Mouse (Mus musculus) retina, postnatal 1 day (tissue): Measurements from ENCODE around the gene Pdcd11.

Source experiments
- DNase-seq: peaks from one replicate; pipeline ENCODE4 v3.0.0-alpha.2; 2012

Gene Pdcd11

DNA sequence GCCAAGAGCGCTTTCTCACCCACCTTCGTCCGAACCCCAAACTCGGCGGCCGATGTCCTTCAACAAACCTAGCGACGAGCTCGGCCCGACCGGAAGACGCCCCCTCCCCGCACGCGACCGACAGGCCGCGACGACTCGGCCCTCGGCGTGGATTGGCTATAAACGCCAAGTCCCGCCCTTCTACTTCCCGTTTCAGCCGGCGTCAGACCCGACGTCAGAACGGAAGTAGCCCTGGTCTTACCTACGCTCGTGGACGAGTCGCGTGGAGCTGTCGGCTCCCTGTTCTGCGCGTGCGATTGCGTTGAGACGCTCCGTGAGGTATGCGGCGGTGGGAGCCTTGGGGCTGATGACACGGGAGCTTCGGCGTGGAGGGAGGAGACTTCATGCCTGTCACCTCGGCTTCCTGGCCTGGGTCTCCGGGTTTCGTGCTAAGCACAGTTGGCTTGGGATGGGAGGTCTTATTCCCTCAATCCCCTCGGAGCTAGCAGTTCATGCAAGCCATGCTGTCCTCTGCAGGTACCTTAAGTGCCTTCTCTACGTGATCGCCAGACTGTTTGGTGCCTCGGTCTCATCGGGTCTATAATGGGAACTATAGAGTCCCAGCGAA lies at the start of gene Pdcd11, which contains the start of gene Usmg5:
Pdcd11 (plus strand) TSS at position 219 of the 607 bp plus-strand sequence.
Usmg5 (minus strand) TSS at position 98 of the 607 bp plus-strand sequence.
- peak; percentile 98 for DNase-seq

DNA sequence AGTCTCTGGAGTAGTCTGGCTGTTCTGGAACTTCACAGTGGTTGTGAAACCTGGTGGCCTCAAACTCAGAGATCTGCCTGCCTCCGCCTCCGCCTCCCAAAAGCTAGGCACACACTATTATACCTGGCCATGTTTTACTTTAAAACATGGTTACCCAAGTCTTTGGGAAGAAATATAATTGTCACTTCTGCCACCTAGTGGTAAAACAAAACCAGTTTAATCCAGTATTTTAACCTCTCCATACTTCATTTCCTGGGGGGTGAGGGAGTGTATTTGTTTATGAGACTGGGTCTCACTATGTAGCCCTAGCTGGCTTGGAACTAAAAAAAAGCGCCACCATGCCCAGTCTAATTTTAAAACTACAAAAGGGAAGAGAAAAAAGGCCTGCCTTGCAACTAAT lies 47.0 kb upstream of the Pdcd11 start:
- peak; percentile 42 for DNase-seq

DNA sequence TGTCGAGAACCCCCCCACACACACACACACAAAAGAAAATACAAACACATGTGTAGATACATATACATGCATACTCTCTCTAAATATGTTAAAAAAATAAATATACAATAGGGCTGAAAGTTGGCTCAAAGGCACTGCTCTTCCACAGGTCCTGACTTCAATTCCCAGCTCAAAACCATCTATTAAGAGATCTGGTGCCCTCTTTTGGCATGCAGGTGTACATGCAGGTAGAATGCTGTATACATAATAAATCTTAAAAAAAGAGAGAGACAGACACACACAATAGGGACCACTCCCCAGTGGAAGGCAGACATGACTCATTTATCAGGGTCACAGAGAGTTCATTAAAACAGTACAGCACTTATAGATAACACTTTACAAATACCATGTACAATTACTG lies 44.2 kb upstream of the Pdcd11 start:
- peak; percentile 9 for DNase-seq

DNA sequence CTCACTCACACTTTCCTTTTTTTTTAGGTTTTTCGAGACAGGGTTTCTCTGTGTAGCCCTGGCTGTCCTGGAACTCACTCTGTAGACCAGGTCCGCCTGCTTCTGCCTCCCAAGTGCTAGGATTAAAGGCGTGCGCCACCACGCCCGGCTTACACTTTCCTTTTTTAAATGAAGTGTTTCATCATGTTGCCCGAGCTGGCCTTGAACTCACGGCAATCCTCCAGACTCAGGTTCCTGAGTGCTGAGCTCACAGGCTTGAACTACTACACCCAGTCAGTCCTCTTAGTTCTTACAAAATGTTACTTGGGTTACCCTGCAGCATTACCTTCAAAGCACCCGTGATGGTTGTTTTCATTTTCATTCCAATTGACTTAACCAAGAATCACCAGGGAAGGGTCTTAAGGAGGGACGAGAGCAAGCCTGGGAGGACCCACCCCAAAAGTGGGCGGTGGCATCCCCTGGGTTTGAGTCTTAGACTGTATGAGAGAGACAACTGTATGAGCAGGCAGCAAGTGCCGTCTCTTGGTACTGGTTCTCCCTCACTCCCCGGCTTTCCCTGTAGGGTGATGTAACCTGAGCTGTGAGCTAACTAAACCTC lies 43.2 kb upstream of the Pdcd11 start:
- no peak for DNase-seq

DNA sequence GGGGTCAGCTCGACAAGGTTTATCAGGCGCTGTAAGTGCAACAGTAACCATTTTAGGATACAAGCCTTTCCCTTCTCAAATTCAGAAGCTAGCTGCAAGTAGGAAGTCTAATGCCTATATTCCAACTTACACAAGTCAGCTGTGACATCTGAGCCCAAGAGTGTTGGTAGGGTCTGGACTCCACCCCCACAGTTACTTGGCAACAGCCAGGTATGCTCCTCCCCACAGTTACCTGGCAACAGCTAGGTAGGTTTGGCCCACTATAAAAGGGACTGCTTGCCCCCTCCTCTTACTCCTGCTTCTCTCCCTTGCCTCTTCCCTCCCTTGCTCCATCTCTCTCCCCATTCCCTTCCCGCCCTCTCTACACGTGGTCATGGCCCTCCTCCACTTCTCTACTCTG lies 41.5 kb upstream of the Pdcd11 start:
- DNase-seq = no peak

DNA sequence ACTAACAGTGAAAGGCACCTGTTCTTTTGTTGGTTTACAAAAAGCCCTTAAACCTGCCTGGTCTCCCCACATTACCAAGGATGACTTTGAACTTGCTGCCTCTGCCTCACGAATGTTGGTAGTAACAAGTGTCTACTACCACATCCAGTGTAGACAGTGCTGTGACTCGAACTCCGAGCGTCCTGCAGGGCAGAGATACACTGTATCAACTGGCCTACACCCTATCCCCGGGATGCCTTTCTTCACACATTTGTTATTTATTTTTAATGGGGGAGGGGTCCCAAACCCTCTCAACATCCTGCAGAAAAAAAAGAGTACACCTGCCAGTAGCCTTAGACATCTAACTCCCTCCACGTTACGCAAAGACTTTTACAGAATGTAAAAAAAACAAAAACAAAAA lies 40.7 kb upstream of the Pdcd11 start:
- no peak for DNase-seq

DNA sequence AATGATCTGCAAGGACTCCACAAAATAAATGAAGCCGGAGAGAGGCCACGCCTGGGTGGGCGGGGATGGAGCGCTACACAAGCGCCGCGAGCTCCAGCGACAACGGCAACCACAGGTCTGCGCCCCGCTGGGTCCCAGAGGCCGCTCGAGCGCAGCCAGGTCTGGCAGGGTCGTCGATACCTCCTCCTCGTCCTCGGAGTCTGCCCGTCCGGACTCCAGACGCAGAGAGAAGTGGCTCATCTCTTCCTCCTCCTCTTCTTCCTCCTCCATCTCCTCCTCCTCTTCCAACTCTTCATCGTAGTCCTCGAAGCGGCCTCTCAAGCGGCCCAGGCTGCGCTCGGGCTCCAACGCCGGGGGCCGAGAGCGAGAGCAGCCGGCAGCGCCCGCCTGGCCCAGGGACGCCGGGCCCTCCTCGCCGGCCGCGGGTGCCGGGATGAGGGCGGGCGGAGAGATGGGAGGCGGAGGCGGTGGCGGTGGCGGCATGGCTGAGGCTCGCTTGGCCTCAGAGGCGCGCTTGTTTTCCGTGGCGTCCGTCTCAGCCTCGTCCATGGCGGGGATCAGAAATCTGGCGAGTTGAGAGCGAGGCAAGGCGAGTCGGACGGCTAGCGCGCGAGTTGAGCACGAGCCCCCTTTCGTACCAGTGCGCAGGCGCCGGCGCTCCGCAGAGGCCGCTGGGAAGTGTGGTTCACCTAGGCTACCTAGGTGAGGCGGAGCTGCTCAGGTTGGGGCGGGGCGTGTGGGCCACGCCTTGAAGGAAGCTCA lies 40.1 kb upstream of the Pdcd11 start, which contains the start of gene Pcgf6:
Pcgf6 (minus strand) TSS at position 636 of the 762 bp plus-strand sequence.
- DNase-seq = peak; percentile 87

DNA sequence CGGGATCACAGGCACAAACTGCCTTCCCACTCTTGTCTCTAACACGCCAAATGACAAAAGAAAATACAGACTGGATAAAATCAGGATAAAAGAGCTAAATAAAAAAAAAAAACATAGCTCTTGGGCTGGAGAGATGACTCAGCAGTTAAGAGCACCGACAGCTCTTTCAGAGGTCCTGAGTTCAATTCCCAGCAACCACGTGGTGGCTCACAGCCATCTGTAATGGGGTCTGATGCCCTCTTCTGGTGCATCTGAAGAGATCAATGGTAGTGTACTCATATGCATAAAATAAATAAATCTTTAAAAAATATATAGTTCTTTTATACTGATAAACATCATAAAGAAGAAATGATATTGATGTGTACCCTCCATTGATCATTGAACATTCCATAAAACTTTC lies 37.6 kb upstream of the Pdcd11 start:
- DNase-seq = no peak

DNA sequence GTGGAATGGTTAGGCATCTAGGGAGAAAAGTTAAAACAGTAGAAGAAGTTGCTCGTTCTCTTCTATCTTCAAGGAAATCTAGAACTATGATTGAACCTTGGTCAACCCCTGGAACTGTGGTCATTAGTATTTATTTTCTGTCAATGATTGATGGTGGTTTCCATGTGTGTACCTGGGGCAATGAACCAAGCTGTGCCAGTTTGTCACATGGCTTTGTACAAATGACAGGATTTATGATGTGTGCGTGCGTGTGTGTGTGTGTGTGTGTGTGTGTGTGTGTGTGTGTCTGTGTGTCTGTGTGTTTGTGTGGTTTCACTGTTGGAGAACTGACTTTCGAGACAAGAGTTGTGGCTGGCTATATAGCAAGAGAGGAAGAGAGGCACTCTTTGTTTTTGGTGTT lies 37.1 kb upstream of the Pdcd11 start:
- no peak for DNase-seq

DNA sequence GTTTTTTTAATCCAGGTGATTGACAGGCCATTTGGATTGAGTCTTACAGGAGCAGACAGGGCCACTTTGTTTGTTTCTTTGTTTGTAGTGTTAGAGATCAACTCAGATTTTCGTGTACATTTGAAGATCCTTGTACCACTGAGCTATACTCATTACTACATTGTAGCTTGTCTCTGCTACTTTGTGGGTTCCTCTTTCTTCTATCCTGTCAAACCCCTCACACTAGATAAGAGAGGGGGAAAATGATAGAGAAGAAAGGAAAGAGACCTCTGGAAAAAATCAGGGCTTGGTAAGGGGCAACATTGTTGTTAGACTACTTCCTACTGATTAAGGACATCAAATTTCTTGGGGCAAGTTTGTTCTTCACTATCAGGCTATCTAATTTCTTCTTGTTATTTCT lies 32.9 kb upstream of the Pdcd11 start:
- DNase-seq = no peak

DNA sequence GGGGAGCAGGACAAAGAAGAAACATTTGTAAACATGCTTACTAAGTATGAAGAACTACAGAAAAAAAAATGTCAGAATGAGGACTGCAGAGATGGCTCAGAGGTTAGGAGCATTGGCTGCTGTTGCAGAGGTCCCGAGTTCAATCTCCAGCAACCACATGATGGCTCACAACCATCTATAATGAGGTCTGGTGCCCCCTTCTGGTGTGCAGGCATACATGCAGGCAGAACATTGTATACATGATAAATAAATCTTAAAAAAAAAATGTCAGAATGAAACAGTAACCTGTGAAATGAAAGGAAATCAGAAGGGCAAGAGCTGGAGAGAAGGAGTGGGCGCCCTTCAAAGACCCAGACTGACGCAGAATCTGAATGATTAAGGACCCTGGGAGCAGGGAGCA lies 24.7 kb upstream of the Pdcd11 start:
- DNase-seq = no peak

DNA sequence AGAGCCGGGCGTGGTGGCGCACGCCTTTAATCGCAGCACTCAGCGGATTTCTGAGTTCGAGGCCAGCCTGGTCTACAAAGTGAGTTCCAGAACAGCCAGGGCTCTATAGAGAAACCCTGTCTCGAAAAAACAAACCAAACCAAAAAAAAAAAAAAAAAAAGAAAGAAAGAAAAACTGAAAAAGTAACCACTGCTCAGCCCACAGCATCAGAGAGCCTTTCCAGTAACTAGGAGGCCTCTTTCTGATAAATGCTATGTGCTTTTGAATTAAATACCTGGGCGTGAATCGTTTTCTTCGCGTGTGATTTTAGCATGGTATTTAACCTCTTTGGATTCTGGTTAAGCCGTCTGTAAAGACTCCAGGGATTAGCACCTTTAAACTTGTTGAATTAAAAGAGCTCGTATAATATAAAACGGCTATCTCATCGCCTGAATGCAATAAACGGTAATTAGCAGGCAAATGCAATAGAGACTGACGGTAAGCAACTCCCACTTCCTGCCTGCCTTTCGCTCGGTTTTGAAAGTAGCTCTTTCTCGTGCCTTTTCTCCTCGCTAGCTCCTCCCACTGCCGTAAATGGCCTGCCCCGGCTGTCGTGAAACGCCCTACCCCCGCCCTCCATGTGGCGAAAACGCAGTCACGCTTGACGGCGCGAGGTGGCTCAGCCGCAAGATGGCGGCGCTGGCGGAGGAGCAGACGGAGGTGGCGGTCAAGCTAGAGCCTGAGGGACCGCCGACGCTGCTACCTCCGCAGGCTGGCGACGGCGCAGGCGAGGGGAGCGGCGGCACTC lies 23.3 kb upstream of the Pdcd11 start, which contains the start of gene Taf5:
Taf5 (plus strand) TSS at position 651 of the 787 bp plus-strand sequence.
- DNase-seq = peak; percentile 99

DNA sequence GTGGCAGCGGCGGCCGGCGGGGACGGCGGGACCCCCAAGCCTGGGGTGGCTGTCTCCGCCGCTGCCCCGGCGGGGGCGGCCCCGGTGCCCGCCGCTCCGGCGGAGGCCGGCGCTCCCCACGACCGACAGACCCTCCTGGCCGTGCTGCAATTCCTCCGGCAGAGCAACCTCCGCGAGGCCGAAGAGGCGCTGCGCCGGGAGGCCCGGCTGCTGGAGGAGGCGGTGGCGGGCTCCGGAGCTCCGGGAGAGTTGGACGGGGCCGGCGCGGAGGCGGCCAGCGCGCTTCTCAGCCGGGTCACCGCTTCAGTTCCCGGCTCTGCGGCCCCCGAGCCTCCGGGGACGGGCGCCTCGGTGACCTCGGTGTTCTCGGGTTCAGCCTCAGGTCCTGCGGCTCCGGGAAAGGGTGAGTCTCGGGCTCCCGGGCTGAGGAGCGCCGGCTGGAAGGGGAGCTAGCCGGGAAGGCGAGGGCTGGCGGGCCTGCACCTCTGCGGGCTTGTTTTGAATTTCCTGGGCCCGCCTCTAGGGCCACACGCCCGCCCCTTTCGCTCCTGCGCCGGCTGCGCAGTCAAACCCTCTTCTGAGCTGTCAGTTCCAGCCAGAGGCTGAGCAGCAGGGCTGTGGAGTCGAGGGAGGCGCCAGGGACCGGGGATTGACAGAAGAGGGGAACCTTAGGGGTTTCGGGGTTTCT lies 22.5 kb upstream of the Pdcd11 start:
- peak; percentile 91 for DNase-seq

DNA sequence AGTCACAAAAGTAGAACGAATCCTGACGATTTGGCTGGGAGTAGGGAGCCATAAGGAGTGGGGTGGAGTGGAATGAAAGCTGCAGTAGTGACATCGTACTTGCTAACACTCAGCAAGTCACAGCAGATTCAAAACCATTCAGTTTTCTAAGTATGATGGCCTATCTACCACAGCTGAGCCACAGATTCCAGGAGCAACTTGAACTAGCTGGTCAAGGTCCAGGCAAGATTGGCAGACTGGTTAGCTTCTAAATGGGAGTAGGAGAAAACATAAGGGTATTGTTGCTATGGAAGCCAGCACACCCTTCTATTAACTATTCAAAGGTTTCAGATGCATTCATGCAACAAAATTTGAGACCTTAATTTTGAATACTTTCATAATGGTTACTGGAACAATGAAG lies 2.3 kb upstream of the Pdcd11 start:
- DNase-seq = no peak

DNA sequence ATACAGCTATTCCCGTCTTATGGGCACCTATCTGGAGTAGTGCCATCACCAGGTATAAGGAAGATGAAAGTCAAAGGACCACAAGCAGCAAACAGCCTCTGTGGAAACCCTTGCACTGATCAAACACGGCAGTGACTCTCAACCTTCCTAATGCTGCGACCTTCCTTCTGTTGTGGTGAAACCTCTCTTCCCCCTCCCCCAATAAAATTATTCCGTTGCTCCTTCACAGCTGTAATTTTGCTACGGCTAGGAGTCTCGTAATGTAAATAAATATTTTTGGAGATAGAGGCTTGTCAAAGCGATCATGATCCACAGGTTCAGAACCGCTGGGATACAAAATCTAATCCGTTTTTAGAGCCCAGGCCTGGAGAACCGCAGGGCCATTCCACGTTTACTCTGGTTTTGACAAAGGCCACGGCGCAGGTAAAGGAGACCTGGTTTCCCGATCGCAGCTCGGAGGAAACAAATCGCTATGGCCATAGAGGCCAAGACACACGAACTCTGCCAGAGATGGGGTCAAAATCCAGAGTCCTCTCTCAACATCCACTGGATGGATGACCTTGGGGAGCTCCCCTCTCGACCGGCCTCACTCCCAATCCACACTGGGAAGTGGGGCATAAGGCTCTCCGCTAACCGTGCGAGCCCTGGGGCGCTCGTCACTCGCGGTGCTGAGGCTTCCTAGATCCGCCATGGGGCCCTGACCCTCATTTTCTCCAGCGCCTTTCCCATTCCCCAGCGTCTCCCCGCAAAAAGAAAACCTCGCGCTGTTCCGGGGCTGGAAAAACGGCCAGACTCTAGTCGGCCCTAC lies 646 bp upstream of the Pdcd11 start:
- DNase-seq = no peak

DNA sequence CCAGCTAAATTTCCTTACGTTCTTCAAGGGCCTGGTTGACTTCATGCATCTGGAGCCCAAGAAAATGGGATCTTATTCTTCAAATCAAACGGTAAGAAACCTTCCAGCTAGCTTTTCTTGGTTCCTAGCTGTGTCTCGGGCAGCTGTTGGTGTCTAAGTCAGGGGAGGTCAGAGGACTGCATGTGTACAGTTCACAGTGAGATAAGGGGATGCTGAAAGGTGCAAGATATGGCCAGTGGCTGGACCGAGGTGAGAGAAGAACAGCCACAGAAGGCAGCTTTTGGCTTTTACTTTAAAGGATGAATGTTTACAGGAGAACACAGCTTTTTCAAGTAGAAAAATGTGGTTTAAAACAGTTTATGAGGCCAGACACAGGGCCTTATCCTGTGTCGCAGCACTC lies 10.5 kb downstream of the Pdcd11 start:
- DNase-seq = no peak

DNA sequence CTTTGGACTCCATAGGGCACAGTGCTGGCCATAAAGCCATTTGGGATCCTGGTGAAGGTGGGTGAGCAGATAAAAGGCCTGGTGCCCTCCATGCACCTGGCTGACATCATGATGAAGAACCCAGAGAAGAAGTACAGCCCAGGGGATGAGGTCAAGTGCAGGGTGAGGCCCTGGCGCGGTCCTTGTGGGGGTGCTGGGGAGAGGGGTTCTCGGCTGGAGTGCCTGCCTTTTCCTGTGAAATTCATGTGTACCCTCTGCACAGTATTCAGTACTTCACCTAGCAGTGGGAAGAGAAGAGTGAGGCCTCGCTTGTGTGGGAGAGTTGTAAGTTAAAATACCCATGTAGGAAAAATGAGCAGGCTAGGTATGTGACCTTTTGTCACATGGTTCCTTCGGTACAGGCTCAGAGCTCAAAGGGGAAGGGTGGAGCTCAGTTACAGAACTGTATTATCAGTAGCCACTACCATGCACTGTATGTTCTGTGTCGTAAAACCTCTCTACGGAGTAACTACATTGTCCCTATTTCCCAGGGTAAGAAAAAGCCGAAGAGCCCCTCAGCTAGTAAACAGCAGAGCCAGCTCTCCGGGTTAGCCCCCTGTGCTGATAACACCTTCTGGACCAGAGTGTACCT lies 14.2 kb downstream of the Pdcd11 start:
- DNase-seq = no peak

DNA sequence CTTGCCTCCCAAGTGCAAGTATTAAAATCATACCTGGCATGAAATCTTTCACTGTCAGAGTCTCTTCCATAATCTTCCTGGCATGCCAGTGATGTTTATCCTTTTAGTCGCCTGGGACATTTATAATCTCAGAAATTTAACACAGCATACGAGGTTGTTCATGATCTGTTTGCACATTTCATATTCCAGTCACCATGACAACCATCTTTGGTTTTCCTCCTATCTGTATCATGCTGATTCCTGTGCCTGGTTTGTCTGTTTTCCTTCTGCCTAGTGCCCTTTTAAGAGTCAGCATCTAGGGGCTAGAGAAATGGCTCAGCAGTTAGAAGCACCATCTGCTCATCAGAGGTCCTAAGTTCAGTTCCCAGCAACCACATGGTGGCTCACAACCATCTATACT lies 28.1 kb downstream of the Pdcd11 start:
- DNase-seq = no peak

DNA sequence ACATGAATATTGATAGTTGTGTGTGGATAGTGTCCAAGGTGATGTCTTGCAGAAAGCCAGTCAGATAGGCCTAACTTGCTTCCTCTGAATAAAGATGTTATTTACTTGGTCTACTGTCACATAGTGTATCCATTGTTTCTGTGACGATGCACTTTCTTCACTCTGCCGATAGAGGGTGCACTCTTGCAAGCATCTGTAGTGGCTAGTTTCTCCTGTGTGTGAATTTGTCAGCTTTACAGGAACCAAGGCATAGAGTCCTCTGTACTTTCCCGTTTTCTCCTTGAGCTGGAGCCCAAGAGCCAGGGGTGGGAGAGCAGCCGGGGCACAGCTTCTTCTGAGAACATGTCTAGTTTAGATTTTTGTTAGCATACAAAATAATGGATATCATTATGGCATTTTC lies 30.5 kb downstream of the Pdcd11 start:
- peak; percentile 71 for DNase-seq

DNA sequence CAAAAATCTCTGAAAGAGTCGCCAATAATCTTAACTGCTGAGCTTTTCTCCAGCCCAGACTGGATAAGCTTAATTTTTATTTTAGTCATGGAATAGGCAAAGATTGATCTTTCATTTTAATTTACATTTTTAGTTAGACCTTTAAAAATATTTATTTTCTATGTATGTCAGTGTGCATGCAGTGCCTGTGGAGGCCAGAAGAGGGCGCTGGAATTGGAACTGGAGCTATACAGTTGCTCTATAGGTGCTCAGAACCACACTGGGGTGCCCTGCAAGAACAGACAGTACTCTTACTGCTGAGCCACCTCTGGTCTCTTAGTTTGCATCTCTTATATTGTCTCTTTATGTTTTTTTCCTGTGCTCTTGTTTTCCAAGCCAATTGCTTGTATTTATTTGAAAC lies 32.2 kb downstream of the Pdcd11 start:
- peak; percentile 57 for DNase-seq

DNA sequence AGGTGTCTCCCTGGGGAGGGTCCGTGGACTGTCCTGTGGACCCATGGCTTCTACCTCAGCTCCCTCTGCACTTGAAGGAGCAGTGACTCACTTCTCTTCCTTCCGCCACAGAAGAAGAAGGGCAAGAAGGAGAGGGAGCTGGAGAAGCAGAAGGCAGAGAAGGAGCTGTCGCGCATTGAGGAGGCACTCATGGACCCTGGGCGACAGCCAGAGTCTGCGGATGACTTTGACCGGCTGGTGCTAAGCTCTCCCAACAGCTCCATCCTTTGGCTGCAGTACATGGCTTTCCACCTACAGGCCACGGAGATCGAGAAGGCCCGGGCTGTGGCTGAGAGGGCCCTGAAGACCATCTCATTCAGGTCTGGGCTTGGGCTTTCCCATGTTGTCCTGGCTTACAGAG lies 37.6 kb downstream of the Pdcd11 start:
- no peak for DNase-seq
